Mouse (Mus musculus) G1E-ER4 (cell line): ENCODE results near the gene Cmtm8. TPM values are rescaled to one million over a fixed set of nuclear protein-coding genes. Genes with fewer than 3 reads are reported as not detected.

Experiments
- GATA1 ChIP-seq: IDR thresholded peaks from one replicate; pipeline ENCODE4 v1.8.0; 2012; ENCODE audit warnings: low read length, inconsistent platforms
- polyA plus RNA-seq: library from polyadenylated mRNA; stranded (reverse); fragments of >175 nt; gene quantifications from 2 replicates; pipeline ENCODE4 v1.2.3, GENCODE M21; 2012

The Cmtm8 gene
- polyA plus RNA-seq, 1 experiment: not detected

DNA sequence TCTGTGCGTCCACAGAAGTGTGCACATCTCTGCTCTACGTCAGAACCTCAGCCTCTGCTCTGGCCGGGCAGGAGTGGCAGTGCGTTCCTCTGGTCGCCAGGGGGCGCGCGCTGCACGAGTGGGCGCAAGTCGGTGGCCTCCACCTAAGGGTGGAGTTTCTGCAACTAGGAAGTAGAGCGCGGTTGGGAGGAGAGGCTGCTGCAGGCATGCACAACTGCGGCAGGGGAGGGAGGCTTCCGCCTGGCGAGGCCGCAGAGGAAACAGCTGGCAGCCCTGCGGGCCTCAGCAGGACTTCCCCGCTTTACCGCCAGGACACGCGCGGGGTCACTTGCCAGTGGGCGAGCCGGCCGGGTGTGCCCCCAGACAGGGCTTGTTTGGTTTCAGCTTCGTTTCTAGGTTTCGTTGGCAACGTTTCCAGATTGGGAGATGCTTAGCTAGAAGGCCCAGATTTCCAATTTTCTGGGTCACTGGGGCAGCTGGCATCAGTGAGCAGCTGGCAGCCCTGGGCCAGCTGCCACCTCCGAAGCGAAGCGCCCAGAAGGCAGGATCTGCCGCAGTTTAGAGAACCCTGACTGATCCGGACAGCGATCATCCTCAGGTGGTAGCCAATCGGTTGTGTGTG lies 91.0 kb downstream of the Cmtm8 start:
- no peak for TF ChIP-seq GATA1

DNA sequence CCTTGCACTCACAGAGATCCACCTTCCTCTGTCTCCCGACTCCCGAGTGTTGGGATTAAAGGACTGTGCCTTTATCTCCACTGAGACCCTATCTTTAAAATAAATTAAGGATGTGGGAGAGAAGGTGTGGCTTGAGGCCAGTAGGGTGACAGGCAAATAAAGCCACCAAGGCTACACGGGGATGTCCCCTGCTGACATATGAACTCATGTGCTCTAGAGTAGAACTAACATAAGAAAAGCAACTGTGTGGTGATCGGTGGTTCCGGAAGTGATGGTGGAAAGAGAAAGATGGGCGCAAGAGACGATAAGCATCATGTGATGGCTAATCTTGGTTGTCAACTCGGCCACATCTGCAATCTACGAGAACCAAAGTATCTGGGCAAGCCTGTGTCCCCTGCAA lies 91.6 kb downstream of the Cmtm8 start:
- no peak for TF ChIP-seq GATA1

DNA sequence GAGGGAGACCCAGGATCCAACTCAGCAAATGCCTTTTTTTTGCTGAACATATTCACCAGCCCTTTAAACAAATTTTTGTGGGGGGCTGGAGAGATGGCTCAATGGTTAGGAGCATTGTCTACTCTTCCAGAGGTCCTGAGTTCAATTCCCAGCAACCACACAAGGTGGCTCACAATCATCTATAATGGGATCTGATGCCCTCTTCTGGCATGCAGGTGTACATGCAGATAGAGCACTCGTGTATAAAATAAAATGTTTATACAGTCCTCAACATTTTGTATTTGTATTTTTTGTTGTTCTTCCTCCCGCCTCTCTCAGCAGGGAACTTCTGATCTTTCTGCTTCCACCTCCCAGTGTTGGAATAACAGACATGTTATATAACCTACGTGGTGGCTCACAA lies 92.4 kb downstream of the Cmtm8 start:
- no peak for TF ChIP-seq GATA1

GRCm38 (mm10) chr9:114747466-114747865 lies 96.5 kb downstream of the Cmtm8 start:
- no peak for TF ChIP-seq GATA1

DNA sequence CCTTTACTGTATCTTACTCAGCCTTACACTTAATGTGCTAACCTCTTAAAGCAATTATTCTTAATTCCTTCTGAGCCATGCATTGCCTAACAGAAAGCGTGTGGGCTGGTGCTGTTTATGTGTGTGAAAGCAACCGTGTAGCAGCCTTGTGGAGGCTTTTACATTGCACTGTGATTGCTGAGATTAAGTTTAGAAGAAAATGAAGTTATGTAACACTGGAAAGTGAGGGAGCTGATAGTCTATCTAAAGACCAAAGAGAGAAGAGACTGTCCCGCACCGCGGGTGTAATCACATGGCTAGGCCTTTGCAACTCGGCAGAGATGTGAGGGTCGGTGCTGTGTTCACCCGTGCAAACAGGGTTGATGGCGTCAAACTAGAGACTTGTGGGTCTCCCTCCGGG lies 96.9 kb downstream of the Cmtm8 start:
- TF ChIP-seq GATA1: no peak

GRCm38 (mm10) chr9:114745654-114746053 lies 98.3 kb downstream of the Cmtm8 start:
- TF ChIP-seq GATA1: no peak

DNA sequence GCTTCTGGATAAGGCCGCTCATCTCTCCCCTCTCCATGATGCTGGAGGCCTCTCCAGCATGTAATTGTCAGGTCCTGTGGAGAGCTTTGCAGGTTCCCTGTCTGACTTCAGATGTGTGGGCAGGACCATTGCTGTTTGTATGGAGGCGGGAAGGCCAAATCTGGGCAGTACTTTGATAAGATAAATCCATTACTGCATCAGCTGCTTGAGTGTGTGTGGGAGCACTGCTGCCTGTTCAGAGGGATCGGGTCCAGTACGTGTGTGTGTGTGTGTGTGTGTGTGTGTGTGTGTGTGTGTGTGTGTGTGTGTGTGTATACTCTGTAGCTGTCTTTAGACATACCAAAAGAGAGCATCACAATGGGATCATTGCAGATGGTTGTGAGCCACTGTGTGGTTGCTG lies 98.8 kb downstream of the Cmtm8 start:
- no peak for TF ChIP-seq GATA1

DNA sequence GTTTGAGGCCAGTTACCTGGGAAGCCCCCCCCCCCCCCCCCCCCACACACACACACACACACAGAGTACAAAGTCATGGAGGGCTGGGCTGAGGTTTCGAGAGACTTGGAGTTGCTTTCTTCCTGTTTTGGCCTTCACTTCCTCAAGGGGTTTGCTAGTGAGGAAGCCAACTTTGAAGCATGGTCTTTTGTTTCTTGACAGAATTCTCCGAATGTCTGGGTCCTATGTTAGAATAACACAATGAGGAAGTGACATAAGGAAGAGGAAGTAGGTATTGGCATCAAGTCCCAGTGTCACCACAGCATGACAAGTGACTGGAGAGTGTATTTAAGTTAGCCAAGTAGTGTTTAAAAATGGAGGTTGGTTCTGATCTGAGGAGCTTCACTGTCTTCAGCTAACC lies 101.2 kb downstream of the Cmtm8 start:
- TF ChIP-seq GATA1: no peak

DNA sequence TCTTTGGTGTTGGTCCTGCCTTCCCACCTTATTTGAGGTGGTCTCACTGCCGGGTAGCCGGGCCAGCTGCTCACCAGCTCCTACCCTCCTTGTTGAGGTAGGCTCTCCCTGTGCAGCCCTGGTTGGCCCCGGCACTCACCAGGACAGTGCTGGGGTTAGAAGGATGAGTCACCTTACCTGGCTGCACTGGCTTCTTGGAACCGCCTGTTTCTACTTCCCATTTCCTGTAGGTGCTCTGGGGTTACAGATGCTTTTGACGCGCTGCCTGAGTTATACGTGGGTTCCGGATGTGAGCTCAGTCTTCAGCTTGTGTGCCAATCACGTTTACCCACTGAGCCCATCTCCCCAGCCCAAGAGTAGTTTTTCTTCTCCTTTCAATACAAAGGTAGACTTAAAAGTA lies 103.6 kb downstream of the Cmtm8 start:
- no peak for TF ChIP-seq GATA1

Other genes starting within 250 kb of the Cmtm8 start
- gene Cnot10, start 204.0 kb downstream of the Cmtm8 start, polyA plus RNA-seq: 35.1 and 44.5 TPM in 2 replicates
- gene Dync1li1, start 155.4 kb downstream of the Cmtm8 start, polyA plus RNA-seq: 30.2 and 38.4 TPM in 2 replicates
- 11.7 and 14.9 TPM in 2 replicates for gene Cmtm6, start 113.0 kb downstream of the Cmtm8 start, polyA plus RNA-seq
- 0.10 and 0.36 TPM in 2 replicates for gene Cmtm7, start 62.3 kb downstream of the Cmtm8 start, polyA plus RNA-seq
- gene Gpd1l, start 89.8 kb upstream of the Cmtm8 start, polyA plus RNA-seq: 8.7 and 12.5 TPM in 2 replicates
- not detected in 2 replicates for gene Osbpl10, start 134.4 kb upstream of the Cmtm8 start, polyA plus RNA-seq
- 0.57 and 1.5 TPM in 2 replicates for gene Rps27rt, start 138.6 kb upstream of the Cmtm8 start, polyA plus RNA-seq